Mouse (Mus musculus) thymus, postnatal 10 days (tissue): ENCODE measurements around the gene Ndc80.
"Not testable (repeated sequence)": the region's sequence is repeated elsewhere in the genome, so short reads cannot be mapped to it uniquely, and the experiment has no call there.

Experiments
- DNase-seq, 2 experiments: peaks; one replicate each; pipeline ENCODE4 v3.0.0; 2021; ENCODE audit warnings: low spot score in 2 of 2

Ndc80 gene

DNA sequence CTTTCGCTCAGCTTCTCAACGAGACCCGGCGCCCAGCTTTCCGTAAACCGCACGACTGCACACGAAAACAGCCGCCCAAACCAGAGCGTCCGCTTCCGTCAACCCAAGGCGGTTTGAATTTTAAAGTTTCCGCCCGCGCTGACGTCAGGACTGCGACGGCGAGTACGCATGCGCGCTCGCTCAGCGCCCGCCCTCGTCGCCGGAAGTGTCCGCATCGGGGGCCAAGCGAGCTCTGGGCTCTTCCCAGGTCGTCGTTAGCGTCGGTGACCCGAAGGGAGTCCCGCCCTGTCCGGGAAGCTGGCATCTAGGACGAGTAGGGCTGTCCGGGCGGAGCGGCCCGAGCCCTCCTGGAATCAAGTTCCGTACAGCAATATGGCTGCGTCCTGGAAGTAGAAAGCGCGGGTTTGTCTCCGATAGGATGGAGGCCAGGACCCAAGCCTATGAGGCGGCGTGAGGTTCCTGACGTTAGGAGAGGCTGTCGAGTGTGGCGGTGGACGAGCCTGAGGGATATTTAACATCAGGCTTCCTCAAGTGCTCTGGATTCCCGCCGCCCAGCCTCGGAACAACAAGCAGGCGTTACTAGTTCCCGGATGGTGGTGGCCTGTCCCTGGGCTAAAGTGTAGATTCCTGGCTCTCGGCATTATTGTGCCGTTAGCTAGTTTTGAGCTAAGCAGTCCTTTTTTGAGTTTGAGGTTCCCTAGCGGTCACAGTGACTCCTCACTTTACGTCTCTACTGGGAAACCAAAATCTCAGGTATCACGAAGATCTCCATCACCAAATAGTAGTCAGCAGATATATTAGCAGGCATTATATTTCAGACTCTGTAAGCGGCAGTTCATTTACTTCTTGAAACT is at the start of gene Ndc80:
Ndc80 (minus strand) TSS at position 147 of the 854 bp plus-strand sequence.
- DNase-seq = peak; percentile 79 to 88

DNA sequence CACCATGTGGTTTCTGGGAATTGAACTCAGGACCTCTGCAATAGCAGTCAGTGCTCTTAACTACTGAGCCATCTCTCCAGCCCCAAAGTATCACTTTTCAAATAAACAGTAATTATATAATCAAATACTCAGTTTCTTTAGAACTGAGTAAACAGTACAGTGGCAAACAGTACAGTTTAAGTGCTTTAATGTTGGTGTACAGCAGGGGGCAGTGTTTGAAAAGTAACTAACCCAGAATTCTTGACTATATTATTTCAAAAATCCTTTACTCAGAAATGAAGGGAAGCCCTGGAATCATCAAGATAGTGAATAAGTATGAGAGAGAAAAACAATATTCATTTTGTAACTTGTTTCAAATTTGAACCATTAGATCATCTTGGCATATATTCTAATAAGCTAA is 35.0 kb upstream of the Ndc80 start:
- DNase-seq = peak in 1 of 2 experiments; percentile 35

GRCm38 (mm10) chr17:71552901-71553300 is 26.2 kb upstream of the Ndc80 start:
- no peak for DNase-seq

DNA sequence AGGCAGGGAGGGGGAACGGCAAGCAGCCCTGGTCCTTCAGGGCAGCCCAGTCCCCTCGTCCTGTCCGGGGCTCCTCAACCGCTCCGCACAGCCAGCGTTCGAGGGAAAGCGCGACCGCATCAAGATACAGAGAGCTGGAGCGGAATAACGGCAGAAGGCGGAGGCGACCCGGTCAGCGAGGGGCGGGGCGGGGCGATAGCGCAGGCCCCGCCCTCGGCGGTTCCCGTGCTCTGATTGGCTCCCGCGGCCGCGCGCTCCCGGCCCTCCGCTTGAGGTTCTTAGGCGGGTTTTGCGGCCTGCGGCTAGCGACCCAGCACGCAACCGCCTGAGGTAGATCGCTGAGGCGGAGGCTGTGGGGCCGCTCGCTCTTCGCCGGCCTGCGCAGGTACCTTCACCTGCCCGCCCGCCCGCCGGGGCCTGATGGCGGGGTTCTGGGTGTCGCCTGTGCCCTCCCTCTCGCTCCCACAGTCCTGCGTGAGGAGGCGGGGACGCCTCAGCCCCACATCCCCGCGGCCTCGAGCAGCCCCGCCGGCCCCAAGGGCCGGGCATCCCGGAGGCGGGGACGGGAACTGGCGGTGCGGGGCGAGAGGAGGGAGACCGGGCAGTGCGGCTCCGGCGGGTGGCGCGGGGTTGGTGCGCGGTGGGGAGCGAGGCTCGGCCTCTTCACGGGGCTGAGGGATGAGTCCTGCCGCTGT is 25.2 kb upstream of the Ndc80 start, which contains the start of gene Spdya:
Spdya (plus strand) TSS at position 305 of the 695 bp plus-strand sequence.
- peak; percentile 56 to 65 for DNase-seq

DNA sequence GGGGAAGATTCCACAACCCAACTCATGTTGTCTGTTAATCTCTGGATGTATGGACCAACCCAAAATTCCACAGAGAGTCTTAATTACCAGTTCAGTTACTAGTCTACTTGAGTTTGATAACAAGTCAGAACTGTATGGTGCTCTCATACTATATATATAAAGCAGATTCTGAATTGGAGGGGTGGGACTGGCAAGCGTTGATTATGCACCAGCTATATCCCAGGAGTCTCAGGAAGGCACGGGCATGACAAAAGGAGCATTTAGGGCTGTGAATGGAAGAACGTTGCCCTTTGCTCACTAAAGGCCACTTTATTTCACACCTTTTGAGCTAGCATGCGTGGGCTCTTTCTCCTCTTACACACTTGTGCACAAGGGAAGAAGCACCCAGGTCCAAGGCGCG is 24.7 kb upstream of the Ndc80 start:
- DNase-seq = no peak

DNA sequence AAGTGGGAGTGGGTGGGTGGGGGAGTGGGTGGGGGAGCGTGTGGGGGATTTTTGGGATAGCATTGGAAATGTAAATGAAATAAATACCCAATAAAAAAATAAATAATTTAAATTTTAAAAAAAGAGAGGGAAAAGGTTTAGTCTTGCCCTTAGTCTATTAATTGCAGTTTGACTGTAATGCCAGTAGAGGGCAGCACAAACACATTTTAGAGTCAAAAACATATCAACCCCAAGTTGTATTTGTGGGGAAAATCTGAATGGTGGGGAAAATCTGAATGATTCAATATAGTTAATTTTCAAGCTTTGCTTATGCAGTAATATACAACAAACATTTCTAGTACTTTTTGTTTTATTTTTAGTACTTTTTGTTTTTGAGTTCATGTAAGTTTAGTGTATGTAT is 21.9 kb upstream of the Ndc80 start:
- peak in 1 of 2 experiments; percentile 29 for DNase-seq

DNA sequence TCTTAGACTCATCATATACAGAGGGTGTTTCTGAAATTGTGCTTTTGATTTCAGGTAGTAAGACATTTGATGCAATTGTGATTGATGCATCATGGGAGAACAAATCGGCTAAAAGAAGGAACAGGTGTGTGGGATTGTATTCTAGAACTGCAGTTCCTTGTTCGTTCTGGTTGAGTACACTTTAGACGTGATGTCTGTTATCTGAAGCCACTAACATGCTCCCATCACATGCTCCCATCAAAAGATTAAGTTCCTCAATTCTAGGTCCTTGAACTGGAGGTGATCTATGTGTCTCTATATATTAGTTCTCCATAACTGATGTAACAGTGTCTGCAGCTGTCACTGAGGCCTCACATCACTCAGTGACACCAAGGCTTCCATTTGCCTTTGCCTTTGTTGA is 10.5 kb upstream of the Ndc80 start:
- DNase-seq = no peak

DNA sequence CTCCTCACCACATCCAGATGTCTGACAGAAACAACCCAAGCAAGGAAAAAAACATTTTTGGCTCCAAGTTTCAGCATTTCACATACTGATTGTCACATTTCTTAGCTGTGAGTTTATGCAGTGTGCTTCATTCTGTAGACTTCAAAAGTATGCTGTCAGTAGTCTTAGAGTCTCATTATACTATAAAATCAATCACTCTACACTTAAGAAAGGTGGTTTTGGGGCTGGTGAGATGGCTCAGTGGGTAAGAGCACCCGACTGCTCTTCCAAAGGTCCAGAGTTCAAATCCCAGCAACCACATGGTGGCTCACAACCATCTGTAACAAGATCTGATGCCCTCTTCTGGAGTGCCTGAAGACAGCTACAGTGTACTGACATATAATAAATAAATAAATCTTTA is 8.9 kb upstream of the Ndc80 start:
- DNase-seq = not testable (repeated sequence)

- no peak for DNase-seq
Measured at GRCm38 (mm10) chr17:71528042-71528441, 1.4 kb upstream of the Ndc80 start.

GRCm38 (mm10) chr17:71526302-71526708 is 352 bp downstream of the Ndc80 start:
- DNase-seq = no peak

DNA sequence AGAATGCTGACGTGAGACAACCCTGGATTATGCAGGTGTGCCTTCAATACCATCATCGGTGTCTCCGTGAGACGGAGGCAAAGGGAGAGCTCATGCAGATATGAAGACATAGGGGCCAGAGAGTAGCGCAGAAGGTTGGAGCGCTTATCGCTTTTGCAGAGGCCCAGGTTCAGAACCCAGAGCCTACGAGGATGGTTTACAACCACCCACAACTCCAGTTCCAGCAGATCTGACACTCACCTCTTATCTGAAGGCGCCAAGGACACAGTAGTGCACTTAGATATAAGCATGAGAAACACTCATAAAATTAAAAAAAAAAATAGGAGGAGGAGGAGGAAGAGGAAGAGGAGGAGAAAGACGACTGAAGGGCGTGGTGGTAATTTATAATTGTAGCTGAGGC is 16.4 kb downstream of the Ndc80 start:
- DNase-seq = no peak

DNA sequence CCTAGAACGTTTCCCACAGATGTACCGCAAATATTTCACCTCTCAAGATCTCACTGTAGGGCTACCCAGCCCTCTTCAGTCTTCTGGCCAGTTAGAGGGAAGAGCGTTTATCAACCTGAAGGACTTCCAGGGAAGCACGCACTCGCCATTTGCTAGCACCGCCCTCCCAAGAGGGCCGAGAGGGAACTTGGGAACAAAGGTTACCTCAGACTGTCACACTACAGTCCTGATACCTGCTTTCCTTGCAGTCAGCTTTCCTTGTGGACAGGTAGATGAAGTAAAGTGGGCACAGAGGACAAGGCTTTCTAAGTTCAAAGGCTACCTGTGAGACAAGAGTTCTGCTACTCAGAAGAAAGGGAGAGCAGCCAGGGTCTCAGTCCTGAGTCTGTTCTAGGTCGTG is 19.8 kb downstream of the Ndc80 start:
- DNase-seq = no peak

DNA sequence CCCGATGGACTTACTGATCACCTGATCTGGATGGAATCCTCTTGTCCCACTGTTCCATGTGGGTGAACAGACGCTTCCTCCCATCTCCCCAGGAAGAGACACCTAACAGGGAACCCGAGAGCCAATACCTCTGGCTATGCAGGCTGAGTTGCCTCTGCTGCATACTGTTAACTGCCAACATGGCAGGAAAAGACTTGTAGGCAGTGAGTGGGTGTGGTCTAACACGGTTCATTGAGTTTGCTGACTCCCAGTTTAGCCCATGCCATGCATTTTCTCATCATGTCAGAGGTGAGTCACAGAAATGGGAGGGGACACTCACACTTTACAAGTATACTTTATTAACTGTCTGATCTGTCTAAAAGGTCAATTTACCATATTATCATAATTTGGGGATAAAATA is 30.9 kb downstream of the Ndc80 start:
- DNase-seq = no peak

DNA sequence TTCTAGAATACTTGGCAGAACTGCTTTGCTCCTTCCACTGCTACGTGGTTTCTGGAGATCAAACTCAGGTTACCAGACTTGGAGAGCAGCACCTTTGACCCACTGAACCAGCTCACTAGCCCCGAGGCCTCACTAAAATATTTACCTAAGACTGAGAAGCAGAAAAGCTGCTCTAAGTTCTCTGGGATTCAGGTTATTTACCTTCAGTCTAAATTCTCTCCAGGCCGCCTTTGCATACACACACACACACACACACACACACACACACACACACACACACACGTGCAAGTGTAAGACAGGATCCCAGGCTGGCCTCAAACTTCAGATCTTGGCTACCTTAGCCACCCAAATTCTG is 35.3 kb downstream of the Ndc80 start:
- no peak for DNase-seq

- DNase-seq = peak in 1 of 2 experiments; percentile 12
Measured at GRCm38 (mm10) chr17:71490666-71491331, 35.9 kb downstream of the Ndc80 start.

- DNase-seq = no peak
Measured at GRCm38 (mm10) chr17:71489703-71490461, 36.8 kb downstream of the Ndc80 start.

- DNase-seq = peak; percentile 54 to 59
Measured at GRCm38 (mm10) chr17:71486231-71486851, 40.3 kb downstream of the Ndc80 start.

GRCm38 (mm10) chr17:71485791-71486230 is 40.8 kb downstream of the Ndc80 start:
- peak; percentile 20 to 43 for DNase-seq

DNA sequence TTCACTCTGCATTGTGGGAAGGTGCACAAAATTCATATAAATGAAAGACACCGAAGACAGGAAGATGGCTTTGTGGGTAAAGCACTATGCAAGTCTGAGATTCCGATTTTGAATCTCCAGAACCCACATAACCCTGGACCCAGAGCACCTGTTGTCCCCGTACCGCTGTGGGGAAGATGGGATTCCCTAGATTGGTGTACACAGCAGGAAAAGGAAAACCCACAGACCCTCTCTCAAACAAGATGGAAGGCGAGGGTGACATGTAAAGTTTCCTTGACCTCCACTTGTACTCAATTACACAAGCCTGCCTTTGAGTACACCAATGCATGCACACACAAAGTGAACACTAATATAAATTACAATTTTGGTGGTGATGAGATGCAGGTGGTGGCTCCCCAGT is 41.9 kb downstream of the Ndc80 start:
- DNase-seq = no peak

DNA sequence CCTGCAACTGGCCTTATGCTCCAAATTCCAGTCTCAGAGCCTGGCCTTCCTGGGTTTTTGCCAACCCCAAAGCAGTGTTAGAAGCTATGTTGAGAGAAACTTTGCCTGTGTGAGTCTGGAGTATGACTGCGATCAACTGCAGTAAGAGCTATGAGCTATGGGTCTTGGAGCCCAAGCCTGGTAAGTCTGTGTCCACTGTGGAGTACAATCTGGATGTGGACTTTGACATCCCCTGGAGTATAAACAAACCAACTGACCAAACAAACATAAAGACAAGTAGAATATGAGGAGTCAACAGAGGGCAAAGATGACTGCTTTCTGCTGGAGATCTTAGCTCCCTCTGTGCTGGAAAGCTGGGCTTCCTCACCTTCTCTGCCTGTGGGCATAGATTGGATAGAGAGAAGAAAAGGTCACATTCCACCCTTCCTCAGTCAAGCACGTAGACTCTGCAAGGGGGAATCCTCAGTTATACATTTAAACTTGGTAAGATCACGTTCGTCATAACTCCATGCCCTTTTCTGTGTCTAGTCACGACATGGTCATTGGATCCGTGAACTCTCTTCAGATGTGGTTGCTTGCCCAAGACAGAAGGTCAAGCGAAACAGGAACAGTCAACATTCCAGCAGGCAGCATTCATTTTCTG is 43.1 kb downstream of the Ndc80 start:
- no peak for DNase-seq
